Comparison of ENCODE assay signal across 10 mouse cellular contexts in genomic region chr14:123239945-123240344, GRCm38 (mm10).
DNase-seq lines count a peak whose midpoint lies in the region; ATAC-seq and TF ChIP-seq lines count a peak whose summit lies in the region.
"Had no signal": no experiment of that assay in that cellular context is flagged by ENCODE, and none has a peak within 500 bp of the region (broad histone marks: within the 10 kb centered on the region; RNA-seq: fewer than 3 reads in every experiment).

No protein-coding gene starts in this region.

- no peaks in the 10 kb centered on the region for H3K36me3 ChIP-seq in liver, postnatal 0 days (replicated peaks; ENCODE audit: insufficient read depth, low read length)
- H3K36me3 ChIP-seq in liver, embryonic 12.5 days, result no peaks in the 10 kb centered on the region
- no peaks in the 10 kb centered on the region for H3K36me3 ChIP-seq in stomach, postnatal 0 days (ENCODE audit: control insufficient read depth, insufficient read depth, low read length)
- H3K36me3 ChIP-seq: embryonic facial prominence, embryonic 13.5 days; liver, embryonic 13.5 days had no signal

- WGBS in liver, postnatal 0 days (ENCODE audit: insufficient replicate concordance), result 8% methylated on average over 2 of the region's 2 CpGs
- 15% methylated on average over 2 of the region's 2 CpGs for WGBS in liver, embryonic 12.5 days (ENCODE audit: insufficient replicate concordance)
- 18% methylated on average over 2 of the region's 2 CpGs for WGBS in stomach, postnatal 0 days

- no peaks in the 10 kb centered on the region for H3K9me3 ChIP-seq in liver, postnatal 0 days (ENCODE audit: low read length)
- H3K9me3 ChIP-seq in liver, embryonic 12.5 days (replicated peaks), result no peaks in the 10 kb centered on the region
- H3K9me3 ChIP-seq in stomach, postnatal 0 days (ENCODE audit: control insufficient read depth, low read length), result no peaks in the 10 kb centered on the region
- H3K9me3 ChIP-seq: embryonic facial prominence, embryonic 13.5 days; liver, embryonic 13.5 days had no signal

- no peaks in the 10 kb centered on the region for H3K4me1 ChIP-seq in liver, postnatal 0 days (ENCODE audit: insufficient read depth)
- H3K4me1 ChIP-seq in liver, embryonic 12.5 days, result no peaks in the 10 kb centered on the region
- H3K4me1 ChIP-seq in stomach, postnatal 0 days (replicated peaks; ENCODE audit: control insufficient read depth, insufficient read depth), result no peaks in the 10 kb centered on the region
- H3K4me1 ChIP-seq: embryonic facial prominence, embryonic 13.5 days; liver, embryonic 13.5 days had no signal

- no peak for TF ChIP-seq EP300 in liver, postnatal 0 days (IDR thresholded peaks at IDR 0.05; ENCODE audit: low read depth)
- TF ChIP-seq EP300 in stomach, postnatal 0 days (optimal IDR thresholded peaks at IDR 0.05), result no peak

- no peak for ATAC-seq in liver, postnatal 0 days
- ATAC-seq in liver, embryonic 12.5 days, result no peak
- no peak for ATAC-seq in stomach, postnatal 0 days (ENCODE audit: low FRiP score, low TSS enrichment)

- no peaks in the 10 kb centered on the region for H3K27me3 ChIP-seq in liver, postnatal 0 days (ENCODE audit: insufficient read depth, low read length)
- H3K27me3 ChIP-seq in liver, embryonic 12.5 days (replicated peaks), result no peaks in the 10 kb centered on the region
- no peaks in the 10 kb centered on the region for H3K27me3 ChIP-seq in stomach, postnatal 0 days (ENCODE audit: control insufficient read depth, insufficient read depth, low read length)
- H3K27me3 ChIP-seq: embryonic facial prominence, embryonic 13.5 days; liver, embryonic 13.5 days had no signal

- peak; percentile 24; the same call in 1 of the 2 replicates for TF ChIP-seq CTCF in liver, postnatal 0 days (IDR thresholded peaks at IDR 0.05; ENCODE audit: low read depth)
- peak; percentile 74 for TF ChIP-seq CTCF in stomach, postnatal 0 days (IDR thresholded peaks at IDR 0.05; ENCODE audit: low read depth)

- no peak overlapping the region for H3K9ac ChIP-seq in liver, postnatal 0 days (replicated peaks)
- no peak overlapping the region for H3K9ac ChIP-seq in liver, embryonic 12.5 days
- no peak overlapping the region for H3K9ac ChIP-seq in stomach, postnatal 0 days (ENCODE audit: low read length)
- H3K9ac ChIP-seq: embryonic facial prominence, embryonic 13.5 days; liver, embryonic 13.5 days had no signal

- no peak overlapping the region for H3K4me3 ChIP-seq in liver, postnatal 0 days (ENCODE audit: low read depth, low read length)
- H3K4me3 ChIP-seq in liver, embryonic 12.5 days, result no peak overlapping the region
- H3K4me3 ChIP-seq in stomach, postnatal 0 days (ENCODE audit: low read depth, low read length), result no peak overlapping the region
- H3K4me3 ChIP-seq: embryonic facial prominence, embryonic 13.5 days; liver, embryonic 13.5 days had no signal

- DNase-seq in adrenal gland, adult 2 months, result peak; percentile 22
- DNase-seq in adrenal gland, postnatal 4 days (ENCODE audit: low spot score in 2 of 2), result no peak
- no peak for DNase-seq in liver, postnatal 0 days
- peak; percentile 33 for DNase-seq in embryo, embryonic 9.5 days (ENCODE audit: extremely low spot score)
- peak; percentile 17 to 41 for DNase-seq in left cerebral cortex, adult 18-20 months (ENCODE audit: low spot score in 2 of 2)
- DNase-seq in stomach, postnatal 0 days (ENCODE audit: low spot score), result no peak
- no peak for DNase-seq in urinary bladder, postnatal 36 days (ENCODE audit: low spot score in 2 of 2)
- DNase-seq: liver, embryonic 13.5 days had no signal

- H3K27ac ChIP-seq in liver, postnatal 0 days (ENCODE audit: low read depth), result no peak overlapping the region
- no peak overlapping the region for H3K27ac ChIP-seq in liver, embryonic 12.5 days
- H3K27ac ChIP-seq in stomach, postnatal 0 days (replicated peaks), result no peak overlapping the region
- H3K27ac ChIP-seq: embryonic facial prominence, embryonic 13.5 days; liver, embryonic 13.5 days had no signal

- no peak overlapping the region for H3K4me2 ChIP-seq in liver, postnatal 0 days (ENCODE audit: low read depth, low read length)
- H3K4me2 ChIP-seq in liver, embryonic 12.5 days, result no peak overlapping the region
- no peak overlapping the region for H3K4me2 ChIP-seq in stomach, postnatal 0 days (replicated peaks; ENCODE audit: low read depth)
- H3K4me2 ChIP-seq: embryonic facial prominence, embryonic 13.5 days; liver, embryonic 13.5 days had no signal

Comparison
In these comparisons a context has a peak if more than half of its experiments do, and no peak if none do; other contexts are left out.
1. DNase-seq: peak in adrenal gland, adult 2 months (single experiment), embryo, embryonic 9.5 days (single experiment) and left cerebral cortex, adult 18-20 months (2 of 2); none in adrenal gland, postnatal 4 days (0 of 2), liver, postnatal 0 days (single experiment), stomach, postnatal 0 days (single experiment) and urinary bladder, postnatal 36 days (0 of 2).